Mouse (Mus musculus) embryonic fibroblast, embryonic 13.5 days (primary cell): ENCODE data around the gene Cry1.

Experiments
- CTCF ChIP-seq: IDR thresholded peaks from 2 replicates; pipeline ENCODE4 v1.5.1; 2011; ENCODE audit warnings: mild to moderate bottlenecking, control low read depth, low read length, moderate library complexity, borderline replicate concordance; ENCODE audit not compliant: insufficient read depth
- POLR2A ChIP-seq: IDR thresholded peaks from 2 replicates; pipeline ENCODE4 v1.6.1; 2011; ENCODE audit warnings: low read depth, mild to moderate bottlenecking, control low read depth, low read length, moderate library complexity

DNA sequence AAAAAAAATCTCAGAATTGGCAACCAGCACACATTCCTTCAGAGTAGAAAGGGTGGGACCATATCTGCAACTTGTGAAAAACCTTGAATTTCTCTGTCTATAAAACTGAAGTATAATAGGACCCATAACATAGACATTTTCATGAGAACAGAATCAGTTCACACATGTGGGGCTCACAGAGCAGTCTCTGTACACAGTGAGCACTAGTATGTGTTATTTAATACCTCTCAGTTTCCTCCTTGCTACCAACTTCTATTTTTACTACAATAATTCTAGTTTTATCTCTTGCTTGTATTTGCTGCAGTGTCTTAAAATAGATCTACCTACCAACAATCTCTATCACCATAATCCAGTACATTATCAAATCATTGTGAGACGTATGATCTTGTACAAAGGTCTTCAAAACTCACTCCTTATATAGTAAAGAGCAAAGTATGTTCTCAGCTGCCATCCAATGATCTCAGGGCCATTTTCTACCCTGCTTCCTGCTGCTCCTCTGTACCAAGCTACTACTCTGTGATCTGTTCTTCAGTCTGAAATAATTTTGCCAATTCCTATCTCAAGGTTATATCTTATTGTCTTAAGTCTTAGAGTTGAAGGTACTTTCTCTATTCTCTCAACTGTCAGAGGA, 24.8 kb downstream of the Cry1 start:
- TF ChIP-seq CTCF (no peak), POLR2A (no peak)
